Mouse (Mus musculus) T-helper 2 cell (primary cell): ENCODE results near the gene Kirrel3.

ENCODE experiments used
- in situ Hi-C: fragments of 300-600 bp; cut with MboI, MseI; formaldehyde crosslinking; loops from one replicate; pipeline ENCODE4 v1.15.1; 2025; ENCODE audit warnings: high pct_unique_total_duplicates

Kirrel3 gene

DNA sequence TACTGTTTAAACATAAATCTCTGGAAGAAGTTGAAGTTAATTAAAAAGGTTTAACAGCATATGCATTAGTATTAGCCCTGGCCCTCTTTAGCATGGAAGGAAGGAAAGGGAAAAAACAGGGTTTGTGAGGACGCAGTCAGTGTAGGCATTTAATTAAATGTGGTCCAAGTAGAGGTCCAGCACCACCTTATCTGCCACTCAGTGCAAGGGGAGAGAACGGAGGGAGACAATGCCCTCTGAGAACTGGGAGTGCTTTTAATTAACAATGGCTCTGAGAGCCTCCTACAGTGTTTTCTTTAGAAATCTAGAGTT, 339.4 kb downstream of the Kirrel3 start:
- in situ Hi-C loops: no loop called here

DNA sequence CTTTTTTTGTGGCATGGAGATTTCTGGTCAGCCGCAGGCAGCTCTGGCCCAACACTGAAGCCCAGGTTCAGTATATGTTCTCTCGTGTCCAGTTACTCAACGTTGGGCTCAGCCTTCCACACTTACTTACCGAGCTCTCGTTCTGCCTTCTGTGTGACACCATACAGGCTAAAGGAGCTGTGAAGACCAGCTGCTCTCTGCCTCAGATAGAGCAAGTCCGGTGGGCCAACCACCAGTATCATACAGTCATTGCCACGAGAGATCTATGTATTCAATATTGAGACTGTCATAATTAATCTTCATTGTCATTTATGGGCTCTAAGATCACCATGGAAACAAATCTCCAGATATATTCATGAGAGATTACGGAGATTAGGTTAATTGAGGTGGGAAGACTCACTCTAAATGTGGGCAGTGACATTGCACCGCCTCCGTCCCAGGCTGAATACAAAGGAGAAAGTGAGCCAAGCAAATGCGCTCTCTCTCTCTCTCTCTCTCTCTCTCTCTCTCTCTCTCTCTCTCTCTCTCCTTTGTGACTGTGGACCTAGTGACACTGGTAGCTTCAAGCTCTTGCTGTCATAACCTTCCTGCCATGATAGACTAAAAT, 339.8 kb downstream of the Kirrel3 start:
- in situ Hi-C loops: no loop called here

GRCm38 (mm10) chr9:34830696-34831095, 345.0 kb downstream of the Kirrel3 start:
- in situ Hi-C loops: loop anchor here (10.0 kb wide), 1 partner anchor 806 kb away; no protein-coding TSS in a partner anchor

- in situ Hi-C loops: loop anchor here (10.0 kb wide), 1 partner anchor 812 kb away; no protein-coding TSS in a partner anchor
Measured at GRCm38 (mm10) chr9:34836801-34837200, 351.1 kb downstream of the Kirrel3 start.

DNA sequence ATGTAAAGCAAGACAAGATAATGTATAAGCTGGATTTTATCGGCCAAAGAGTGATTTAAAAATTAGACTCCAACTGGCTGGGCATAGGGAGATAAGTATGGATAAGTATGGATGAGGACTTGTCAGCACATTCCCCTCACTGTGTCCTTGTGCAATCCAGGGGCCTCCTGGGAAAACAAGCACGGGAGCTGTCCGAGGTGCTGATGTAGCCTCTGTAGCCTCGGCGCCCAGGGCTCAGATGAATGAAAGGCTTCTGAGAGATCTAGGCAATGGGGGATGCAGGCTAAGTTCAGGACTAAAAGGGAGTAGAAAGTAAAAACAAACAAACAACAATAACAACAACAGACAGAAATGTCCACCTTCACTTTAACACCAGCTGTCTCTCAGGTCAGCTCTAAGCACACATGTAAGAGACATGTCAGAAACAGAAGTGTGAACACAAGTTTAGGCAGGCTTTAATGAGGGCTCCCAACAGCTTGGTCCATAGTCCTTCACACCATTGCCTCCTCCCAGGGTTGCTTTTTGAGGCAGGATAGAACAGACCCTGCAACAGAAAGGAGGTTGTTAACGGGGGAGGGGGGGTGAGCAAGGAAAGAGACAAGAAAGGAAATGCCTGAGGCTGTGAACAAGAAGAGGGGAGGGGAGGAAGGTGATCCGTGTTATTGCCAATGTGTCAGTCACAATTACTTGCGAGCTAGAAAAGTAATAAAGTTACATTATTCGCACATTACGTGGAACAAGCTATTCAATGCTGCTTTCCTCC, 352.2 kb downstream of the Kirrel3 start:
- in situ Hi-C loops: loop anchor here (10.0 kb wide), 1 partner anchor 813 kb away; no protein-coding TSS in a partner anchor

- in situ Hi-C loops: no loop called here
Measured at GRCm38 (mm10) chr9:34843275-34843965, 357.7 kb downstream of the Kirrel3 start.

DNA sequence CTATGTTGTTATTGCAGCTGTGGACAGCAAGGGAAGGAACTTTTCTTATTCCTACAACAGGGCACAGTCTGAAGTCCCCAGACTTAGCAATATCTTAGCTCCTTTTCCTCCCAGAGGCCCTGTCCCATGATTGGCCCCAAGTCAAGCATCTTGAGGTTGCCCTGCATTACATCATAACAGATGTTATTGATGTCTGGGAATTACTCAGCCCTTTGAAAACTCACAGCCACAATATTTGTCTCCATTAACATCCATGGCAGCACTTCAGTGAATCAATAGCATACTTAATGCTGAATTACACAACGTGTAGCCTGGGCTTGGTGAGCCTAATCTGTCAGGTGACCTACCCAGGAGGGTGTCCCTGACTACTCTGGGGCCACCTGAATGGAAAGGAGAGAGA, 360.7 kb downstream of the Kirrel3 start:
- in situ Hi-C loops: no loop called here

GRCm38 (mm10) chr9:34847664-34848063, 362.0 kb downstream of the Kirrel3 start:
- in situ Hi-C loops: no loop called here

DNA sequence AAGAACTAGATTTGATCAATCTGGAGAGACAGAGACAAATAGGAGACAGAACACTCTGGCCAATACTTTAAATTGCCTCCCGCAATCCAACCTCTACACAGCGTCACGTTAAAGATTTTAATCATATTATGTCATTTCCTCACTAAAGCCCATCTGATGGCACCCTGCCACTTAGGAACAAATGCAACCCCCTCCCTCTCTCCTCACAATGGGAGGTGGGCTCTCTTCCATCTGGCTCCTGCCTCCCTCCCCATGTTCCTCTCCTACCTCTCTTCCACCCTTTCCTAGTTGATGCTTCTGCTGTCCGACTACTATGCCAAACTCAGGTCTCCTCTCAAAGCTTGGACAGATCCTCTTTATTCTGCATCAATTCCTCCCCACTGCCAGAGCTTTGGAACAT, 365.4 kb downstream of the Kirrel3 start:
- in situ Hi-C loops: no loop called here

- in situ Hi-C loops: no loop called here
Measured at GRCm38 (mm10) chr9:34857575-34857974, 371.9 kb downstream of the Kirrel3 start.

GRCm38 (mm10) chr9:34858071-34858470, 372.4 kb downstream of the Kirrel3 start:
- in situ Hi-C loops: no loop called here

DNA sequence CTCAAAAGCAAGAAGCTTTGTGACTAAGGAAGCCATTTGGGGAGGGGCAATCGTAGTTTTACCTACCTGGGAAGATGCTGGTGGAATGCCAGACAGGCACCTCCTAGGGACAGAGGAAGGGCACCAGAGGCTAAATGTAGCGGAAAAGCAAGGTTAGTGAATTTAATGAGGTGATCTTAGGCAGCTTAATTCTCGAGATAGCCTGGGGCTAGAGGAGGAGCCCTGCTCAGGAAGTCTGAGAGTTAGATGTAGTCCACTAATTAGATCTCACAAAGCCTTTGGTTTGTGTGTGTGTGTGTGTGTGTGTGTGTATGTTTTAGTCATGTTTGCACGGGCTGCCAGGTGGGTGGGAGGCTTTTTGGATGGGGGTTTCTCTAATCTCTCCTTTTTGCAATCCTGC, 375.2 kb downstream of the Kirrel3 start:
- in situ Hi-C loops: no loop called here

DNA sequence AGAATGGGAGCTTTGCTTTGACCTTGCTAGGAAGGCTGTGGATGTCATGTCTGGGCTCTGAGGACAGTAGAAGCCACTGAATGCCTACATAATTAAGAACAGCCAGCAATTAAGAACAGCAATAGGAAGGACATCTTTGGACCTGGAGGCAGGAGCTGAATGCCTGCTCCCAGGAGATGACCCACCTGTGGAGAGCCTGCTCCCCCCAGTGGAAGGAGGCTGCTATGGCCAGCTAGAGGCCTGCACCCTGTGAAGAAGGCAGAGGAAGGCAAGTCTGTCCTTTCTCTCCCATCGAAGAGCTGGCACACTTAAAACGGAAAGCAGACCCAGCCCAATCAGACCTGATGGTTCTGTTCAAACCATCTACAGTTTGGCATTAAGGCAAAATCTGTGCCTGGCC, 376.1 kb downstream of the Kirrel3 start:
- in situ Hi-C loops: no loop called here

- in situ Hi-C loops: no loop called here
Measured at GRCm38 (mm10) chr9:34865606-34866005, 379.9 kb downstream of the Kirrel3 start.

DNA sequence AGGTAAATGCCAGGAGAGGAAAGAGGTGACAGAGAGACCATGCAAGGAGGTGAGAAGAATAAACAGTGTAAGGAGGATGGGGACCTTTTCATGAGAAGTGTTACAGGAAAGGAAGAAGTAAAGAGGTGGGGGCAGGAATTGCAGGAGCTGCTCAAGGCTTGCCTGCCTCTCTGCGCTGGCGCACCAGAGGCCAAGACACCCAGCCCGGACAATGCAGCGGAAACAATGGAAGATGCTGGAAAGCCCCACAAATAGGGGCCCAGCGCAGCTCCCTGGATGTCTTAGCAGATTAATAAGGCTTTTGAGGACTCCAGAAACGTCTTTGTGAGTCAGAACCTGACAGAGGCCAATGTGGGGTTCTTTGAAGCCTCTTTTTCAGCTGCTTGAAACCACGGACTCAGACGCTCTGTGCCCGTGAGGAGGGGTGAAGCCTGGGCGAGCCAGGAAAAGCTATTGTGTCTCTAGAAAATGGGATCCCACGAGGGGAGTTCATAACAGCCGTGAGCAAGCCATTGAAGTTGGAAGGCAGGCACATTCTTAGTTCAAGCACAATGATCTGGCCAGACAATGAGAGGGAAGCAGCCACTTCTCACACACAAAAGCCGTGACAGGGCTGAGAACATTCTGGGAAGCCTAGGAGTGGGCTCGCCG, 385.7 kb downstream of the Kirrel3 start:
- in situ Hi-C loops: no loop called here

DNA sequence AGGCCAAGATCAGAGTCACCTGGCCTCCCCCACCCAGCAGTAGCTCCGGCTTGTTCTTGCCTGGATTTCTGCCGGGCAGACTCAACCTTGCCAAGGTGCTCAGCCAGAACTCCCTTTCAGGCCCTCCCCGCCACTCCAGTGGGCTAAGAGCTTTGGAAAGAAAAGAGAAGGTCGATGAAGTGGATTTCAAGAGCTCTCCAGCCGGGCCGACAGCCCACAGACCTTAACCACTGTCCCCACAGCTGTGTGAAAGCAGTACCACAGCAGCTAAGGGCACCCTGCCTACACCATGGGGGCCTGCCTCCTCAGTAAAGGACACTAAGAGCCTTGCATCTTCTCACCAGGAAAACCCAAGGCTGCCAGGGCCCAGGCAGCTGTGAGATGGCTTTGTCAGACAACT, 389.5 kb downstream of the Kirrel3 start:
- in situ Hi-C loops: no loop called here

DNA sequence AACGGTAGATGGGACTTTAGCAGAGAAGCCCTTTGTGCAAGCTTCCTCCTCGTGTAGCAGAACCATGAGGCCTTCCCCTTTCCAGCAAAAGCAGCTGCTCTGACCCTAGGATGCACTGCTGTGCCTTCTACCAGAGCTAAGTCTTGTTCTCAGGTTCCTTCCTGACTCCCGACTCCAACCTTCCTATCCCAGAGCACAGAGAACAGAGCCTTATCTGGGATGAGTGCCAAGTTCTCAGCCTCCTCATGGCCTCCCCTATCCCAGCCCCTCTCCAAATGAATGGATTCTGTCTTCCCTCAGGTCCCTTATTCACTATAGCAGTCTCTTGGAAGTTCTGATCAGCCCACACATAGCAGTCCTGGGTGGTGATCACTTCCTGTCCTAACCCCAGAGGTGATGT, 391.5 kb downstream of the Kirrel3 start:
- in situ Hi-C loops: no loop called here

DNA sequence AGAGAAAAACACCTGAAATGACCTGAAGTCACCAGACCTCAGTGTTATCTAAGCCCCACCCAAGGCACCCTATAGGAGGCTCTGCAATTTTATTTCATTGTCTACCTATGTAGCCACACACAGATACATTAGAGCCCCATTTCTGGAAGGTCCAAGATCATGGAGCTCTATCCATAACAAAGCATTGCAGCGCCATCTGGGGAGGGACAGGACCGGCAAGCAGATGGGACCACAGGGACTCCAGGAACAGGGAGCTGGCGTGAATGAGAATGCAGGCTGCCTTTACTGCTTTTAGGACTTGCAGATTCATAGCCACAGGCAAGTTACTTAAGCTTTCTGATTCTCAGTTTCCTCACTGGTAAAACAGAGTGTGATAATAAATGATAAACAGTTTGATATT, 392.1 kb downstream of the Kirrel3 start:
- in situ Hi-C loops: no loop called here

DNA sequence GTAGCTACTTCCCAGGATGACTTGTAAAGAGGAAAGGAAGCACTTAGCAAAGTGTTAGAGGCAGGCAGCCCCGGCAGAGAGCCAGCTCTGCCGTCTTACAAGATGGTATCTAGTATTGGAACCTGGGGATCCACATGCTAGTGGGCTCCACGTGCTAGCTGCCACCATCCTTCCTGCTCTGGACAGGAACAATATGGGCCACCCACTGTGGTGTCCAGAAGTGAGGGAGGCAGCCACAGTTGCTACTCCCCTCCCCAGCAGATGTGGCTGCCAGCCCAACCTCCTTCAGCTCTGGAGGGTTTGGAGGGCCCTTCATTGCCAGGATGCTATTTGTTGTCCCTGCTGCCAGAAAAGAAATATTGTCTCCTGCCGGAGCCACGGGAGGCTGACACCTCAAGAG, 396.1 kb downstream of the Kirrel3 start:
- in situ Hi-C loops: no loop called here

DNA sequence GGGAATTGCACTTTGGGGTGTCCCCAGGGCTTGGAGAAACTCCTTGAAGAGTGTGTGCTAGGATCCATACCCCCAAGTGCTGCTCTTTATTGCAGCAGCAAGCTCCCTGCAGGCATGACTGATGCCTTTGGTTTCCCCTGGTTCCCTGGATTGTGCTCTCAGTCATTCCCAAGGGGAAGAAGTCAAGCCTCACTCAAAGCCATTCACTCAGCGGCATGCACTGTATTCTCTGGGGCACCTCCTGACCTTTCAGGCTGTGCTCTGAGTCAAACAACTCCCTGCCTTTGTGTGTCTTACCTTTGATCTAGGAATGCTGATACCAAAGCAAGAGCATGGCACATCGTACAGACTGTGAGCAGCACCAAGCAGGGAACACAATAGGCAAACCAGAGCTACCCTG, 396.5 kb downstream of the Kirrel3 start:
- in situ Hi-C loops: no loop called here

DNA sequence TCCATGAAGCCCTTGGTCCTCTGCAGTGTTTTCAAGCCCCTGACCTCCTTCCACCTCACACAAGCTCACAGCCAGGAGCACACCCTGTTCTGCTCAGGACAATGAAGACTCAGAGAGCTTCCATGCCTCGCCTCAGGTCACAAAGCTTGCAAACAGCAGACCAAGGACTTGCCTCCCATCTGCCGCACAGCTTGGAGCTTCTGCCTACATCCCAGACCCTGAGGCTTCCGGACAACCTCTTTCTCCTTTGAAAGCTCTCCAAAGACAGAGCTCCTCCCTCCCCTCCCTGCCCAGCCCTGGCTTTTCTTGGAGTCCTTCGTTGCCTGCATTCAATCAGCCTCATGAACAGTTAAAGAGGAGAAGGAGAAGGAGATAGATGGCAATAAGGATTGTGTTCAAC, 397.4 kb downstream of the Kirrel3 start:
- in situ Hi-C loops: no loop called here

DNA sequence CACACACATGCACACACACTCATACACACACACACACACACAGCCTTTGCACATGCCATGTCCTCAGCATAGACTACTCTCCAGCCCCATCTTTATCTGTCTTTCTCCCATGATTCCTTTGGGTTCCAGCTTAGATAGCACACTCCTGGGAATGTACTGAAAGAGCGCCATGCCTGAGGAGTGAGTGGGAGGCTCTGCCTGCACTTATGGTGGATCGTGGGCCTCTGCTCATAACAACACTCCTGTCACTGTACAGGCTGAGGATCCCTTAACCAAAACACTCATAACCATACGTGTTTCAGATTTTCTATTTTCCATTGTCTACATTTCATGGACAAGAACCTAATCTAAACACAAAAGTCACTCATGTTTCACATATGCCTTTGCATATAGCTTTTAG, 398.6 kb downstream of the Kirrel3 start:
- in situ Hi-C loops: no loop called here
